Mouse (Mus musculus) lung, embryonic 14.5 days (tissue): ENCODE measurements around the gene Abcb9. TPM values are rescaled to one million over a fixed set of nuclear protein-coding genes. Genes with fewer than 3 reads are reported as not detected.

Experiments
- ATAC-seq: fragments of 200-750 bp; cut with Nextera tagmentation; 2 replicates; pipeline ENCODE4 v1.8.0; 2017; ENCODE audit warnings: mild to moderate bottlenecking, moderate TSS enrichment, moderate library complexity; ENCODE audit not compliant: insufficient read depth
- DNase-seq: peaks from one replicate; pipeline ENCODE4 v3.0.0-alpha.2; 2015
- H3K27ac ChIP-seq: fragments of 300-500 bp; sonication (generic); 2 replicates; pipeline ENCODE4 v1.5.1; 2014; ENCODE audit warnings: low read depth, mild to moderate bottlenecking, moderate library complexity
- H3K27me3 ChIP-seq: fragments of 300-500 bp; sonication (generic); 2 replicates; pipeline ENCODE4 v1.6.1; 2014; ENCODE audit warnings: low read length, control low read depth; ENCODE audit not compliant: insufficient read depth
- H3K36me3 ChIP-seq: fragments of 300-500 bp; sonication (generic); 2 replicates; pipeline ENCODE4 v1.6.1; 2014; ENCODE audit warnings: control low read depth; ENCODE audit not compliant: insufficient read depth
- H3K4me1 ChIP-seq: fragments of 300-500 bp; sonication (generic); 2 replicates; pipeline ENCODE4 v1.6.1; 2014; ENCODE audit warnings: antibody characterized with exemption, control low read depth; ENCODE audit not compliant: insufficient read depth
- H3K4me2 ChIP-seq: fragments of 300-500 bp; sonication (generic); 2 replicates; pipeline ENCODE4 v1.6.1; 2014; ENCODE audit warnings: mild to moderate bottlenecking
- H3K4me3 ChIP-seq: fragments of 300-500 bp; sonication (generic); 2 replicates; pipeline ENCODE4 v1.5.1; 2014; ENCODE audit warnings: low read depth, low read length
- H3K9ac ChIP-seq: fragments of 300-500 bp; sonication (generic); 2 replicates; pipeline ENCODE4 v1.6.1; 2014
- H3K9me3 ChIP-seq: fragments of 300-500 bp; sonication (generic); 2 replicates; pipeline ENCODE4 v1.6.1; 2016; ENCODE audit warnings: low read depth, low read length, control low read depth
- CTCF ChIP-seq: IDR thresholded peaks from 2 replicates; pipeline ENCODE4 v1.5.1; 2016; ENCODE audit warnings: antibody characterized with exemption, low read depth
- WGBS: fragments of 180-500 bp; shearing (Covaris S2); extraction: QIAGEN DNeasy Blood & Tissue Kit; methylation state at CpG from one replicate; pipeline ENCODE4 v1.1.7; 2014; 5-methylcytosine and 5-hydroxymethylcytosine counted together
- polyA plus RNA-seq: library from polyadenylated mRNA; unstranded; fragments of >200 nt; fragmentation: Nextera tagmentation; extraction: Ambion mirVana; gene quantifications from 2 replicates; pipeline ENCODE4 v1.2.1, GENCODE M21; 2014

The Abcb9 gene
- polyA plus RNA-seq, 1 experiment from 2014 or later, result 0.88 TPM

GRCm38 (mm10) chr5:124103552-124103951, 8.0 kb upstream of the Abcb9 start:
- Histone ChIP-seq H3K27me3 (no peaks in the 10 kb centered on the region), H3K36me3 (no peaks in the 10 kb centered on the region), H3K4me1 (no peaks in the 10 kb centered on the region), H3K4me2 (no peak overlapping the region), H3K4me3 (no peak overlapping the region), H3K9me3 (no peaks in the 10 kb centered on the region), H3K27ac (no peak overlapping the region), H3K9ac (no peak overlapping the region)
- WGBS, result 92% methylated on average over 9 of the region's 9 CpGs
- TF ChIP-seq CTCF, result no peak
- DNase-seq (no peak), ATAC-seq (no peak)

DNA sequence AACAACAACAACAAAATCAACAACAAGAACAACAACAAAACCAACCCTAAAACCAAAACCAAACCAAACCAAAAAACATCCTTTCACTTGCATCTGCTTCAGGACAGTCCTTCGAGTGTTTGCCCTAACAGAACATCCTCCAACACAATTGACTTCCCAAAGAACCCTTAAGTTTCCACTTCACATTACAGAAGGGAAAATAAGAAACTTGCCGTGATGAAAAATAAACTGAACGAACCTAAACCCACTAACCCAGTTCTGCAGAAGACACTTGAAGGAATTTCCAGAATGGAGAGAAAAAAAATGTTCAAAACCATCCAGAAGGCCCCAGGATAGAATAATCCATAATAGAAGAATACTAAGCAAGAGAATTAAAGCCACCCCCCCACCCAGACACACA, 7.4 kb upstream of the Abcb9 start:
- no peak overlapping the region for H3K4me3 ChIP-seq
- no peak overlapping the region for H3K9ac ChIP-seq
- no peak overlapping the region for H3K4me2 ChIP-seq
- H3K36me3 ChIP-seq, result no peaks in the 10 kb centered on the region
- ATAC-seq (no peak), DNase-seq (no peak)
- 70% methylated on average over 3 of the region's 3 CpGs for WGBS
- H3K27me3 ChIP-seq, result no peaks in the 10 kb centered on the region
- no peak overlapping the region for H3K27ac ChIP-seq
- TF ChIP-seq CTCF, result no peak
- H3K4me1 ChIP-seq, result no peaks in the 10 kb centered on the region
- H3K9me3 ChIP-seq, result no peaks in the 10 kb centered on the region

GRCm38 (mm10) chr5:124102326-124102725, 6.7 kb upstream of the Abcb9 start:
- DNase-seq (no peak), ATAC-seq (no peak)
- H3K27ac ChIP-seq, result no peak overlapping the region
- H3K4me1 ChIP-seq, result no peaks in the 10 kb centered on the region
- no peak overlapping the region for H3K4me2 ChIP-seq
- no peaks in the 10 kb centered on the region for H3K9me3 ChIP-seq
- no peaks in the 10 kb centered on the region for H3K27me3 ChIP-seq
- WGBS, result 79% methylated on average over 6 of the region's 6 CpGs
- H3K4me3 ChIP-seq, result no peak overlapping the region
- no peak overlapping the region for H3K9ac ChIP-seq
- no peaks in the 10 kb centered on the region for H3K36me3 ChIP-seq
- TF ChIP-seq CTCF, result no peak

DNA sequence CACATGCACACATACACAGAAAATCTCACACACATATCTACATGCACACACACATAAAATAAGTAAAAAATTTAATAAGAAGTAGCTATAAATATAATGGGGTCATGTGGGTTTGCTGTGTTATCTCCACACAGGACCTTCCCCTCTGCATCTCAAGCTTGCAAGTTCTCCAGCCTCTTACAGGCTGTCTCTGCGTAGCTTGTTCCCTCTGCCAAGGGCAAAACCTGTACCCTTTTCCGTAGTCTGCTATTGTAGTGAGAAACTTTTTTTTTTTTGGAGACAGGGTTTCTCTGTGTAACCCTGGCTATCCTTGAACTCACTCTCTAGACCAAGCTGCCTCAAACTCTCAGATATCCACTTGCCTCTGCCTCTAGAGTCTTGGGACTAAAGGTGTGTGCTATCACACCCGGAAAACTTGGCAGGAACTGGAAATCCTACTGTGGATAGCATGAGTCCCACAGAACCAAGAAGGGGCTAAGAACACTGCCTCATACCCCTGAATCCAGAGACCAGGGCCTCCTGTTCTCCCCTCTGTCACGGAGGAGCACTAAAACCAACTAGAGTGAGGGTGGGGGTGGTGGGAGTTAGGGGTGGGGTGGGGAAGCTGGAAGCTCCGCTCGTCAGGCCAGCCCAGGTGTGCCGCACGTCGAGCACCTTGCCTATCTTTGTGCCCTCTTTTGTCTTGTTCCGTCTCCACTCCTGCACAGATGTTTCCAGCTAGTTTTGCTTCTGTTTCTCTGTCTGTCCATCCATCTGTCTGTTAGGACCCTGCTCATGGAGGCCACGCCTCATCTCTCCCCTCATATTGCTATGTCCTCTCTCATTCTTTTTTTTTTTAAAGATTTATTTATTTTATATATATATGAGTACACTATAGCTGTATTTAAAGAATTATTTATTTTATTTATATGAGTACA, 4.8 kb upstream of the Abcb9 start:
- TF ChIP-seq CTCF, result no peak
- WGBS, result 89% methylated on average over 11 of the region's 11 CpGs

DNA sequence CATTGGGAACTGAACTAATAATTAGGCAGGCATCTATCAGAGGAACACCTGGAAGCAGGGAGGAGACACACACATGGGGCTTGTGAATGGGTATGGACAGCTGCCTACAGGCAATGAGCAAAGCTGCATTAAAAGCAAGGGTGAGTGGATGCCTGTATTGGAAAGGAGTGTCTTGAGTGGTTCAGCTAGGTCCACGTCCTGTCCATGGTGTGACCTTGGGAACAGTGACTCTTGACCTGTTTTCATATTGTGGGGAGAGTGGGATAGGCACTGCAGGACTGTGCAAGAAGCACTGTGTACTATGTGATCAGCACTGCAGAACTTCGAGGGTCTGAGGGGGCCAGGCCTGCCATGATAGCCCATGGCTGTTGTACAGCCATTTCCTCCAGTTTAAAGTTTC, 3.3 kb upstream of the Abcb9 start:
- Histone ChIP-seq H3K9me3 (no peaks in the 10 kb centered on the region), H3K4me2 (no peak overlapping the region), H3K4me3 (no peak overlapping the region), H3K27me3 (no peaks in the 10 kb centered on the region), H3K4me1 (no peaks in the 10 kb centered on the region), H3K36me3 (no peaks in the 10 kb centered on the region), H3K9ac (no peak overlapping the region), H3K27ac (no peak overlapping the region)
- DNase-seq (no peak), ATAC-seq (no peak)
- no peak for TF ChIP-seq CTCF
- 72% methylated on average over 2 of the region's 2 CpGs for WGBS

More for the DNA sequence above, 4.8 kb upstream of the Abcb9 start:
- H3K36me3 ChIP-seq, result no peaks in the 10 kb centered on the region
- no peaks in the 10 kb centered on the region for H3K27me3 ChIP-seq
- DNase-seq (no peak), ATAC-seq (no peak)
- H3K9ac ChIP-seq, result no peak overlapping the region
- no peaks in the 10 kb centered on the region for H3K4me1 ChIP-seq
- no peak overlapping the region for H3K4me3 ChIP-seq
- H3K27ac ChIP-seq, result no peak overlapping the region
- H3K9me3 ChIP-seq, result no peaks in the 10 kb centered on the region
- no peak overlapping the region for H3K4me2 ChIP-seq

DNA sequence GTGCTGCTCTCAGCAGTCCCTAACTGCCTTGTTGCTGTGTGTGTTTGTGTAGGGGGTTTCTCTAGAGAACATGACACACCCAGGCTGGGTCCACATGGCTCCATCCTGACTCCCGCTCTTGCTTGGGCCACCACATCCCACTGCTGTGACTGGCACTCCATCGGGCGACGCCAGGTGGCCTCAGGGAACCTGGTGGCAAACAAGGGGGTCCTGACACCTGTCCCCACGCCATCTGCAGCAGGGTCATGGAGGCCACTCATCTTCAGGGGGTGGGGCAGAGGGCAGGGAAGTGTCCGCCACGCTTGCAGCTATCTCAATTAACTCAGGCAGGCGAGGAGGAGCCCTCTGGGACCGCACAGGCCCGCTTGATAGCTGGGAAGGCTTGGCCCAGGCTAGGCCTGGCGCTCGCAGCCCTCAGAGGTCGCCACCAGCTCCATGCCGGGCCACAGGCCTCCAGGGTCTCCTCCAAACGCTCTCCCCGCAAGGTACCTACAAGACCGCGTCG, 469 bp downstream of the Abcb9 start:
- no peak for DNase-seq
- no peaks in the 10 kb centered on the region for H3K4me1 ChIP-seq
- ATAC-seq, result peak; percentile 71
- no peaks in the 10 kb centered on the region for H3K9me3 ChIP-seq
- H3K9ac ChIP-seq, result peak overlapping the region; percentile 10
- H3K4me2 ChIP-seq, result peak overlapping the region; percentile 64
- no peaks in the 10 kb centered on the region for H3K36me3 ChIP-seq
- WGBS, result 11% methylated on average over 19 of the region's 19 CpGs
- H3K27ac ChIP-seq, result no peak overlapping the region
- H3K4me3 ChIP-seq, result peak overlapping the region; percentile 34
- 0 out of 2 replicates have a peak, but pooled peaks have one; percentile 2 for TF ChIP-seq CTCF
- H3K27me3 ChIP-seq, result no peaks in the 10 kb centered on the region

GRCm38 (mm10) chr5:124093852-124094604, 1.6 kb downstream of the Abcb9 start:
- DNase-seq (no peak), ATAC-seq (no peak)
- Histone ChIP-seq H3K9me3 (no peaks in the 10 kb centered on the region), H3K36me3 (no peaks in the 10 kb centered on the region), H3K9ac (no peak overlapping the region), H3K27me3 (no peaks in the 10 kb centered on the region), H3K27ac (no peak overlapping the region), H3K4me1 (no peaks in the 10 kb centered on the region), H3K4me2 (no peak overlapping the region), H3K4me3 (no peak overlapping the region)
- TF ChIP-seq CTCF, result no peak
- 79% methylated on average over 12 of the region's 12 CpGs for WGBS
